14 mouse cellular contexts compared by ENCODE assay signal in the genomic region with DNA sequence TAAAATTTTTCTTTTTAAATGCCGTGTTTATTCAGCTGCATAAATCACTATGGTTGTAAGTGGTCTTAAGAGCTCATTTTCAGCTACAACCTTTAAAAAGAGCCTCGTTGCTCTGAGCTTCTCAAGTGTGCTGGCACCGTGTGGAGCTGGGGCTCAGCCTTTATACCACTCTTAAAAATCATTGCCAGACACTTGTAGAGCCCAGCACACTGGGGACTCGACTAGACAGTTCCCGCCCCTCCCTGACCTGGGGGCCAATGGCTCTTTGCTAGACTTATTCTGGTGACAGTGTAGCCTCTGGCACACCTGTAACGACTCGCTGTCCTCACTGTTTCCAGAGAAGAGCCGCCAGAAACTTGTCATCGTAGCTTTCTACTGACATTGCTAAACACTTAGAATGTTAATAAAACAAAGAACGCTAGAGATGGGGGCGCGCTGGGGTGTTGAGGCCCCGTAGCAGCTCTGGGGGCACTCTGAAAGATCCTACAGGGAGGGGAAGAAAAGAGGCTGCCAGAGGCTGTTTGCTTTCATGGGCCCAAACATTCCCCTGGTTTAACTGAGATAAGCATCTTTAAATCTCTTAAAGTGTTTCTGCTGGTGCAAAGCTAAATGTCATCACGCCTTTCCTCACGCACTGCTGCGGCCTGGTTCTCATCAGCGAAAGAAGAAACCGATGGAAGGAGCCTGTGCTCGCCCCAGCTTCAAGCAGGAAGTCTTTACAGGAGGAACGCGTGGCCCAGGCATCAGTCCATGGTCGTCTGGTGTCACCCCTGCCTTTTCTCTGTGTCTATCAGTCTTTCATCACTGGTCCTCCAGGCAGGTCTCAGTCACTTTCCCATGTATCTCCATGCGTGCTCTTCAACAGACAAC.
DNase-seq lines count a peak whose midpoint lies in the region; ATAC-seq lines count a peak whose summit lies in the region.
"Had no signal": no experiment of that assay in that cellular context is flagged by ENCODE, and none has a peak within 500 bp of the region (broad histone marks: within the 10 kb centered on the region; RNA-seq: fewer than 3 reads in every experiment).

No protein-coding gene starts in this region.

- no peak overlapping the region; the same call in 1 of the 2 replicates for H3K9ac ChIP-seq in kidney, embryonic 14.5 days (ENCODE audit: low read depth, low read length)
- no peak overlapping the region for H3K9ac ChIP-seq in forebrain, embryonic 14.5 days (ENCODE audit: low read length)
- H3K9ac ChIP-seq: forebrain, embryonic 13.5 days had no signal

- peaks cover 13% of the 10 kb centered on the region for H3K4me1 ChIP-seq in kidney, embryonic 14.5 days (ENCODE audit: control insufficient read depth, insufficient read depth, low read length)
- peaks cover 35% of the 10 kb centered on the region for H3K4me1 ChIP-seq in limb, embryonic 10.5 days
- H3K4me1 ChIP-seq in forebrain, embryonic 14.5 days (ENCODE audit: control insufficient read depth, insufficient read depth, low read length) = no peaks in the 10 kb centered on the region
- H3K4me1 ChIP-seq: forebrain, embryonic 13.5 days had no signal

- H3K4me2 ChIP-seq in kidney, embryonic 14.5 days (replicated peaks; ENCODE audit: low read depth, low read length) = 0 out of 2 replicates have a peak overlapping the region, but pooled peaks have one; percentile 6
- H3K4me2 ChIP-seq in forebrain, embryonic 14.5 days (ENCODE audit: low read length) = no peak overlapping the region
- H3K4me2 ChIP-seq: forebrain, embryonic 13.5 days; liver, embryonic 11.5 days had no signal

- no peak overlapping the region for H3K4me3 ChIP-seq in kidney, embryonic 14.5 days (ENCODE audit: low read length)
- H3K4me3 ChIP-seq in limb, embryonic 10.5 days = no peak overlapping the region
- no peak overlapping the region for H3K4me3 ChIP-seq in forebrain, embryonic 14.5 days (ENCODE audit: low read depth, low read length)
- H3K4me3 ChIP-seq: forebrain, embryonic 13.5 days; myocyte had no signal

- no peaks in the 10 kb centered on the region for H3K9me3 ChIP-seq in kidney, embryonic 14.5 days (ENCODE audit: control insufficient read depth, low read length)
- H3K9me3 ChIP-seq in limb, embryonic 10.5 days (replicated peaks) = no peaks in the 10 kb centered on the region
- no peaks in the 10 kb centered on the region for H3K9me3 ChIP-seq in forebrain, embryonic 14.5 days (replicated peaks; ENCODE audit: control insufficient read depth, low read length)
- H3K9me3 ChIP-seq: forebrain, embryonic 13.5 days had no signal

- 18% methylated on average over 23 of the region's 23 CpGs for WGBS in kidney, embryonic 14.5 days
- 21% methylated on average over 23 of the region's 23 CpGs for WGBS in limb, embryonic 10.5 days
- 68% methylated on average over 23 of the region's 23 CpGs for WGBS in forebrain, embryonic 14.5 days

- DNase-seq in kidney, postnatal 25 days = no peak
- DNase-seq in embryo, embryonic 10 days (ENCODE audit: low spot score) = peak; percentile 43
- peak; percentile 17 for DNase-seq in embryo, embryonic 9.5 days (ENCODE audit: extremely low spot score)
- peak; percentile 58 for DNase-seq in limb, embryonic 10.5 days (ENCODE audit: low spot score)
- DNase-seq in c-Kit-positive CD71-positive TER-119-positive erythroid progenitor cells, embryonic 14.5 days (ENCODE audit: low spot score) = no peak
- no peak for DNase-seq in forebrain, embryonic 14.5 days (ENCODE audit: low spot score)
- DNase-seq in left cerebral cortex, adult 8-10 months (ENCODE audit: low spot score in 2 of 2) = no peak
- DNase-seq: cerebellum, postnatal 36 days; gastrocnemius, postnatal 14 days had no signal

- H3K36me3 ChIP-seq in kidney, embryonic 14.5 days (ENCODE audit: control insufficient read depth, insufficient read depth, low read length) = no peaks in the 10 kb centered on the region
- no peaks in the 10 kb centered on the region for H3K36me3 ChIP-seq in limb, embryonic 10.5 days
- H3K36me3 ChIP-seq in forebrain, embryonic 14.5 days (ENCODE audit: control insufficient read depth, insufficient read depth, low read length) = no peaks in the 10 kb centered on the region

- H3K27ac ChIP-seq in kidney, embryonic 14.5 days (ENCODE audit: low read depth, low read length) = no peak overlapping the region
- H3K27ac ChIP-seq in limb, embryonic 10.5 days = peak overlapping the region; percentile 81
- no peak overlapping the region for H3K27ac ChIP-seq in forebrain, embryonic 14.5 days (ENCODE audit: low read depth, low read length)
- H3K27ac ChIP-seq: forebrain, embryonic 13.5 days; hindbrain, postnatal 0 days had no signal

- no peaks in the 10 kb centered on the region for H3K27me3 ChIP-seq in kidney, embryonic 14.5 days (ENCODE audit: control insufficient read depth, insufficient read depth, low read length)
- peaks cover 10% of the 10 kb centered on the region; the same call in 1 of the 2 replicates for H3K27me3 ChIP-seq in limb, embryonic 10.5 days (ENCODE audit: low read depth, poor library complexity, severe bottlenecking)
- no peaks in the 10 kb centered on the region for H3K27me3 ChIP-seq in forebrain, embryonic 14.5 days (replicated peaks; ENCODE audit: control insufficient read depth, insufficient read depth, low read length)
- H3K27me3 ChIP-seq: forebrain, embryonic 13.5 days had no signal

- peak; percentile 24; the same call in 1 of the 2 replicates for ATAC-seq in kidney, embryonic 14.5 days (ENCODE audit: low FRiP score, low TSS enrichment)
- no peak for ATAC-seq in forebrain, embryonic 14.5 days
- ATAC-seq: forebrain, embryonic 13.5 days had no signal

Comparison
In these comparisons a context has a peak if more than half of its experiments do, and no peak if none do; other contexts are left out.
1. DNase-seq: peak in embryo, embryonic 10 days (single experiment), embryo, embryonic 9.5 days (single experiment) and limb, embryonic 10.5 days (single experiment); none in kidney, postnatal 25 days (0 of 2), c-Kit-positive CD71-positive TER-119-positive erythroid progenitor cells, embryonic 14.5 days (single experiment), forebrain, embryonic 14.5 days (single experiment) and left cerebral cortex, adult 8-10 months (0 of 2).